Mouse (Mus musculus) hematopoietic stem cell, adult 5-6 weeks (primary cell): ENCODE data around the gene Tpp1. TPM values are rescaled to one million over a fixed set of nuclear protein-coding genes. Genes with fewer than 3 reads are reported as not detected.

Source experiments
- total RNA-seq: library from RNA; stranded (forward); fragments of 172-1452, 232-1000 nt; gene quantifications from 2 replicates; pipeline ENCODE4 v1.2.3, GENCODE M21; 2017

Gene Tpp1
- total RNA-seq, 1 experiment from 2014 or later: 22.1 TPM

Other genes starting within 250 kb of the Tpp1 start
- gene Smpd1, start 197.9 kb downstream of the Tpp1 start, total RNA-seq: 11.0 and 17.9 TPM in 2 replicates
- 5.9 and 9.5 TPM in 2 replicates for gene Apbb1, start 170.6 kb downstream of the Tpp1 start, total RNA-seq
- gene Hpx, start 152.1 kb downstream of the Tpp1 start, total RNA-seq: not detected in 2 replicates
- gene Trim3, start 118.7 kb downstream of the Tpp1 start, total RNA-seq: 7.5 and 17.6 TPM in 2 replicates
- gene Timm10b, start 112.2 kb downstream of the Tpp1 start, total RNA-seq: 40.5 and 55.8 TPM in 2 replicates
- gene Arfip2, start 111.8 kb downstream of the Tpp1 start, total RNA-seq: 25.1 and 50.5 TPM in 2 replicates
- gene Gm45799, start 111.7 kb downstream of the Tpp1 start, total RNA-seq: 1.2 and 4.6 TPM in 2 replicates
- gene Dnhd1, start 101.4 kb downstream of the Tpp1 start, total RNA-seq: 4.3 and 4.8 TPM in 2 replicates
- gene Ilk, start 15.6 kb downstream of the Tpp1 start, total RNA-seq: 92.3 and 101 TPM in 2 replicates
- 17.5 and 34.8 TPM in 2 replicates for gene Rrp8, start 14.8 kb downstream of the Tpp1 start, total RNA-seq
- gene Taf10, start 7.9 kb downstream of the Tpp1 start, total RNA-seq: 132 and 162 TPM in 2 replicates
- not detected in 2 replicates for gene Dchs1, start 35.4 kb upstream of the Tpp1 start, total RNA-seq
- 43.5 and 55.5 TPM in 2 replicates for gene Mrpl17, start 58.9 kb upstream of the Tpp1 start, total RNA-seq
- 486 and 670 TPM in 2 replicates for gene Gm4070, start 201.7 kb upstream of the Tpp1 start, total RNA-seq